Mouse (Mus musculus): ENCODE data around the gene Elovl2. TPM values are rescaled to one million over a fixed set of nuclear protein-coding genes. Genes with fewer than 3 reads are reported as not detected.
"Not testable (repeated sequence)": the region's sequence is repeated elsewhere in the genome, so short reads cannot be mapped to it uniquely, and the experiment has no call there.

The Elovl2 gene
- polyA plus RNA-seq, 1 experiment from 2014 or later: 1.2 TPM

GRCm38 (mm10) chr13:41216236-41216635 lies 4.0 kb downstream of the Elovl2 start:
- Histone ChIP-seq H3K27ac (replicated peaks) (no peak overlapping the region), H3K4me1 (replicated peaks; ENCODE audit: control insufficient read depth, insufficient read depth) (no peaks in the 10 kb centered on the region), H3K9me3 (ENCODE audit: control insufficient read depth, low read length) (no peaks in the 10 kb centered on the region), H3K27me3 (ENCODE audit: control insufficient read depth, insufficient read depth, low read length) (no peaks in the 10 kb centered on the region), H3K9ac (ENCODE audit: low read length) (no peak overlapping the region), H3K36me3 (ENCODE audit: control insufficient read depth, insufficient read depth, low read length) (no peaks in the 10 kb centered on the region), H3K4me3 (ENCODE audit: low read depth, low read length) (no peak overlapping the region), H3K4me2 (replicated peaks; ENCODE audit: low read depth) (no peak overlapping the region)
- 69% methylated on average over 3 of the region's 3 CpGs for WGBS
- no peak for TF ChIP-seq CTCF (IDR thresholded peaks at IDR 0.05; ENCODE audit: low read depth)
- DNase-seq (ENCODE audit: low spot score): no peak
- ATAC-seq (ENCODE audit: low FRiP score, low TSS enrichment): no peak

- no peaks in the 10 kb centered on the region for H3K9me3 ChIP-seq (ENCODE audit: control insufficient read depth, low read length)
- no peak overlapping the region for H3K9ac ChIP-seq (ENCODE audit: low read length)
- no peak overlapping the region for H3K27ac ChIP-seq (replicated peaks)
- WGBS: 74% methylated on average over 6 of the region's 6 CpGs
- no peak for DNase-seq (ENCODE audit: low spot score)
- no peak overlapping the region for H3K4me2 ChIP-seq (replicated peaks; ENCODE audit: low read depth)
- no peak for TF ChIP-seq EP300 (optimal IDR thresholded peaks at IDR 0.05)
- no peaks in the 10 kb centered on the region for H3K27me3 ChIP-seq (ENCODE audit: control insufficient read depth, insufficient read depth, low read length)
- no peak for ATAC-seq (ENCODE audit: low FRiP score, low TSS enrichment)
- no peaks in the 10 kb centered on the region for H3K36me3 ChIP-seq (ENCODE audit: control insufficient read depth, insufficient read depth, low read length)
- no peaks in the 10 kb centered on the region for H3K4me1 ChIP-seq (replicated peaks; ENCODE audit: control insufficient read depth, insufficient read depth)
- H3K4me3 ChIP-seq (ENCODE audit: low read depth, low read length): no peak overlapping the region
Measured at GRCm38 (mm10) chr13:41215669-41216068, 4.5 kb downstream of the Elovl2 start.

GRCm38 (mm10) chr13:41212558-41213322 lies 7.5 kb downstream of the Elovl2 start:
- no peak for TF ChIP-seq CTCF (IDR thresholded peaks at IDR 0.05; ENCODE audit: low read depth)
- TF ChIP-seq EP300 (optimal IDR thresholded peaks at IDR 0.05): no peak
- 32% methylated on average over 6 of the region's 6 CpGs for WGBS
- Histone ChIP-seq H3K4me3 (ENCODE audit: low read depth, low read length) (no peak overlapping the region), H3K4me2 (replicated peaks; ENCODE audit: low read depth) (0 out of 2 replicates have a peak overlapping the region, but pooled peaks have one; percentile 3), H3K9ac (ENCODE audit: low read length) (no peak overlapping the region), H3K36me3 (ENCODE audit: control insufficient read depth, insufficient read depth, low read length) (no peaks in the 10 kb centered on the region), H3K27me3 (ENCODE audit: control insufficient read depth, insufficient read depth, low read length) (no peaks in the 10 kb centered on the region), H3K4me1 (replicated peaks; ENCODE audit: control insufficient read depth, insufficient read depth) (no peaks in the 10 kb centered on the region), H3K27ac (replicated peaks) (0 out of 2 replicates have a peak overlapping the region, but pooled peaks have one; percentile 5), H3K9me3 (ENCODE audit: control insufficient read depth, low read length) (no peaks in the 10 kb centered on the region)
- DNase-seq (ENCODE audit: low spot score) (no peak), ATAC-seq (ENCODE audit: low FRiP score, low TSS enrichment) (no peak)

GRCm38 (mm10) chr13:41211276-41211675 lies 8.9 kb downstream of the Elovl2 start:
- TF ChIP-seq EP300 (optimal IDR thresholded peaks at IDR 0.05) (no peak), CTCF (IDR thresholded peaks at IDR 0.05; ENCODE audit: low read depth) (no peak)
- 56% methylated on average over 4 of the region's 4 CpGs for WGBS

GRCm38 (mm10) chr13:41206241-41206640 lies 14.0 kb downstream of the Elovl2 start:
- no peak overlapping the region for H3K4me2 ChIP-seq (replicated peaks; ENCODE audit: low read depth)
- no peaks in the 10 kb centered on the region for H3K36me3 ChIP-seq (ENCODE audit: control insufficient read depth, insufficient read depth, low read length)
- no peaks in the 10 kb centered on the region for H3K9me3 ChIP-seq (ENCODE audit: control insufficient read depth, low read length)
- no peak overlapping the region for H3K4me3 ChIP-seq (ENCODE audit: low read depth, low read length)
- ATAC-seq (ENCODE audit: low FRiP score, low TSS enrichment) (no peak), DNase-seq (ENCODE audit: low spot score) (no peak)
- no peak for TF ChIP-seq EP300 (optimal IDR thresholded peaks at IDR 0.05)
- no peak for TF ChIP-seq CTCF (IDR thresholded peaks at IDR 0.05; ENCODE audit: low read depth)
- no peaks in the 10 kb centered on the region for H3K4me1 ChIP-seq (replicated peaks; ENCODE audit: control insufficient read depth, insufficient read depth)
- no peaks in the 10 kb centered on the region for H3K27me3 ChIP-seq (ENCODE audit: control insufficient read depth, insufficient read depth, low read length)
- H3K27ac ChIP-seq (replicated peaks): no peak overlapping the region
- H3K9ac ChIP-seq (ENCODE audit: low read length): no peak overlapping the region
- 87% methylated on average over 5 of the region's 5 CpGs for WGBS

More at GRCm38 (mm10) chr13:41211276-41211675, 8.9 kb downstream of the Elovl2 start:
- ATAC-seq (ENCODE audit: low FRiP score, low TSS enrichment) (no peak), DNase-seq (ENCODE audit: low spot score) (no peak)
- H3K9ac ChIP-seq (ENCODE audit: low read length): no peak overlapping the region
- no peak overlapping the region for H3K4me2 ChIP-seq (replicated peaks; ENCODE audit: low read depth)
- no peaks in the 10 kb centered on the region for H3K9me3 ChIP-seq (ENCODE audit: control insufficient read depth, low read length)
- H3K27ac ChIP-seq (replicated peaks): no peak overlapping the region
- H3K4me1 ChIP-seq (replicated peaks; ENCODE audit: control insufficient read depth, insufficient read depth): no peaks in the 10 kb centered on the region
- H3K36me3 ChIP-seq (ENCODE audit: control insufficient read depth, insufficient read depth, low read length): no peaks in the 10 kb centered on the region
- no peak overlapping the region for H3K4me3 ChIP-seq (ENCODE audit: low read depth, low read length)
- H3K27me3 ChIP-seq (ENCODE audit: control insufficient read depth, insufficient read depth, low read length): no peaks in the 10 kb centered on the region

GRCm38 (mm10) chr13:41205568-41205967 lies 14.6 kb downstream of the Elovl2 start:
- not testable (repeated sequence) for DNase-seq (ENCODE audit: low spot score); ATAC-seq (ENCODE audit: low FRiP score, low TSS enrichment)

More at GRCm38 (mm10) chr13:41205568-41205967, 14.6 kb downstream of the Elovl2 start:
- not testable (repeated sequence) for H3K9me3 ChIP-seq (ENCODE audit: control insufficient read depth, low read length); H3K36me3 ChIP-seq (ENCODE audit: control insufficient read depth, insufficient read depth, low read length); H3K4me2 ChIP-seq (replicated peaks; ENCODE audit: low read depth); H3K4me1 ChIP-seq (replicated peaks; ENCODE audit: control insufficient read depth, insufficient read depth); H3K27me3 ChIP-seq (ENCODE audit: control insufficient read depth, insufficient read depth, low read length); H3K4me3 ChIP-seq (ENCODE audit: low read depth, low read length); H3K27ac ChIP-seq (replicated peaks); H3K9ac ChIP-seq (ENCODE audit: low read length)

Measured in stomach, postnatal 0 days (tissue).